Mouse (Mus musculus) myocyte (in vitro differentiated cells): ENCODE data around the gene Btbd11. TPM values are rescaled to one million over a fixed set of nuclear protein-coding genes. Genes with fewer than 3 reads are reported as not detected.

ENCODE experiments used
- H3K27me3 ChIP-seq: one replicate; pipeline ENCODE4 v1.6.1; 2011; ENCODE audit not compliant: control insufficient read depth, insufficient read depth, insufficient read length
- H3K36me3 ChIP-seq: one replicate; pipeline ENCODE4 v1.6.1; 2011; ENCODE audit not compliant: control insufficient read depth, insufficient read depth
- H3K4me2 ChIP-seq: one replicate; pipeline ENCODE4 v1.6.1; 2011; ENCODE audit warnings: low read depth, control low read depth
- H3K4me3 ChIP-seq: one replicate; pipeline ENCODE4 v1.5.1; 2011; ENCODE audit warnings: mild to moderate bottlenecking, control low read depth, moderate library complexity
- H3K79me2 ChIP-seq: one replicate; pipeline ENCODE4 v1.6.1; 2011; ENCODE audit not compliant: control insufficient read depth, insufficient read depth
- H3ac ChIP-seq: one replicate; pipeline ENCODE4 v1.6.1; 2011; ENCODE audit not compliant: control insufficient read depth, insufficient read length
- CEBPB ChIP-seq: IDR thresholded peaks from 2 replicates; pipeline ENCODE4 v1.6.1; 2011; ENCODE audit warnings: mild to moderate bottlenecking, moderate library complexity; ENCODE audit not compliant: poor library complexity, insufficient read depth, severe bottlenecking
- E2F4 ChIP-seq: IDR thresholded peaks from one replicate; pipeline ENCODE4 v1.6.1; 2011; ENCODE audit warnings: mild to moderate bottlenecking, control low read depth, moderate library complexity; ENCODE audit not compliant: insufficient read depth
- MAX ChIP-seq: IDR thresholded peaks from one replicate; pipeline ENCODE4 v1.6.1; 2011; ENCODE audit warnings: low read depth, mild to moderate bottlenecking, control low read depth
- MYOD1 ChIP-seq, 3 experiments: IDR thresholded peaks; one replicate each; pipeline ENCODE4 v1.6.1; 2011; ENCODE audit warnings: control low read depth in 2 of 3, low read depth in 2 of 3, mild to moderate bottlenecking in 2 of 3, moderate library complexity in 1 of 3; ENCODE audit not compliant: insufficient read length in 2 of 3, control insufficient read depth in 1 of 3
- MYOG ChIP-seq, 3 experiments: IDR thresholded peaks; one replicate each; pipeline ENCODE4 v1.6.1; 2011; ENCODE audit warnings: control low read depth in 2 of 3, low read depth in 2 of 3, mild to moderate bottlenecking in 2 of 3; ENCODE audit not compliant: insufficient read length in 2 of 3, control insufficient read depth in 1 of 3, insufficient read depth in 1 of 3
- POLR2A ChIP-seq: IDR thresholded peaks from one replicate; pipeline ENCODE4 v1.6.1; 2011; ENCODE audit warnings: low read depth, mild to moderate bottlenecking, control low read depth, moderate library complexity; ENCODE audit not compliant: insufficient read length
- POLR2AphosphoS2 ChIP-seq: IDR thresholded peaks from one replicate; pipeline ENCODE4 v1.6.1; 2011; ENCODE audit warnings: low read depth, control low read depth; ENCODE audit not compliant: insufficient read length
- REST ChIP-seq: IDR thresholded peaks from one replicate; pipeline ENCODE4 v1.6.1; 2011; ENCODE audit warnings: mild to moderate bottlenecking, control low read depth, moderate library complexity; ENCODE audit not compliant: insufficient read depth, insufficient read length
- SRF ChIP-seq: IDR thresholded peaks from one replicate; pipeline ENCODE4 v1.6.1; 2011; ENCODE audit warnings: low read depth; ENCODE audit not compliant: control insufficient read depth, insufficient read length
- TCF12 ChIP-seq: IDR thresholded peaks from one replicate; pipeline ENCODE4 v1.6.1; 2011; ENCODE audit warnings: mild to moderate bottlenecking, control low read depth; ENCODE audit not compliant: poor library complexity, insufficient read depth, severe bottlenecking
- TCF3 ChIP-seq: IDR thresholded peaks from one replicate; pipeline ENCODE4 v1.6.1; 2011; ENCODE audit warnings: low read depth, control low read depth; ENCODE audit not compliant: insufficient read length
- USF1 ChIP-seq: IDR thresholded peaks from one replicate; pipeline ENCODE4 v1.6.1; 2011; ENCODE audit warnings: low read depth, mild to moderate bottlenecking, control low read depth, moderate library complexity
- polyA plus RNA-seq: library from polyadenylated mRNA; unstranded; fragments of >200 nt; fragmentation: generic; extraction: Trizol; gene quantifications from one replicate; pipeline ENCODE4 v1.2.1, GENCODE M21; 2012; ENCODE audit warnings: missing spikeins

The Btbd11 gene
- polyA plus RNA-seq, 1 experiment, result 6.8 TPM

DNA sequence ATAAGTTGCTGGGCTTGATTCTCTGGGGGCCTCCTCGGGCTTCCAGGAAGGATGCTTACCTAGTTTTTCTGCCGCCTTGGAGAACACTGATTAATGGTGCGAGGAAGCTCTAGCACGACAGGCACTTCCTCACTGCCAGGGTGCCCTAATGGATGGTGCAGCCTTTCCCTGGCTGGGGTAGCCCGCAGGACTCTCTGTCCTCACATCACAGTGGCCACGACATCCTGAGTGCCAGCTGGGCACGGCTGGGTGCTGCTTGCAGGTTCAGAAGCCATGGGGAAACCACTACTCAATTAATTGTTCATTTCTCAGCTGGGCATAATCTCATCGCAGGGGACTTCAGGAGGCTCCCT lies 79.8 kb downstream of the Btbd11 start:
- H3K4me2 ChIP-seq, result no peak overlapping the region
- H3K4me3 ChIP-seq, result no peak overlapping the region
- no peaks in the 10 kb centered on the region for H3K36me3 ChIP-seq
- no peak overlapping the region for H3ac ChIP-seq
- TF ChIP-seq CEBPB, result no peak
- no peak for TF ChIP-seq E2F4
- no peak for TF ChIP-seq REST
- TF ChIP-seq MYOD1 (IDR thresholded peaks at IDR 0.05; ENCODE audit: control insufficient read depth in 1 of 3, insufficient read length in 2 of 3, low read depth in 2 of 3), result no peak
- TF ChIP-seq TCF12, result no peak
- TF ChIP-seq SRF, result no peak
- TF ChIP-seq TCF3, result no peak
- no peak for TF ChIP-seq POLR2A
- TF ChIP-seq MYOG (IDR thresholded peaks at IDR 0.05; ENCODE audit: control insufficient read depth in 1 of 3, insufficient read depth in 1 of 3, insufficient read length in 2 of 3, low read depth in 2 of 3), result no peak
- no peak for TF ChIP-seq USF1
- no peak for TF ChIP-seq MAX
- no peak for TF ChIP-seq POLR2AphosphoS2
- no peaks in the 10 kb centered on the region for H3K27me3 ChIP-seq
- no peaks in the 10 kb centered on the region for H3K79me2 ChIP-seq

DNA sequence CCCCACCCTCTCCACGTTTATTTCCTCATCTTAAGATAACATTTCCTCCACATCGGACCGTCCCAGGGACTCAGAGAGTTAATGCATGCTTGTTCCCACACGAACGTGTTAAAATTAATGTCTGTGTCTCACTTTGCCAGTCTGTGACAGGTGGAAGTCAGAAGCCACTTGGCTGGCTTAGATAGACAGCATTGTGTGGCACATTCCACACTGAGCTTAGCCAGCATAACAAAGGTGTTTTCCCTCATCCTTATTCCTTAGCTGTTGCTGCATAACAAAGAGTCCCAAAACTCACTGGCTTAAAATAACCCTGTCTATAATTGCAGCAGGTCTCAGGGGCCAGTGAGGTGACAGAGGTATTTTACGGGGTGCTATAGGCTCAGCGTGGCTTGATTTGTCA lies 80.8 kb downstream of the Btbd11 start:
- TF ChIP-seq MYOD1 (IDR thresholded peaks at IDR 0.05; ENCODE audit: control insufficient read depth in 1 of 3, insufficient read length in 2 of 3, low read depth in 2 of 3) (peak in 1 of 3 experiments; percentile 40), POLR2AphosphoS2 (no peak)
- no peaks in the 10 kb centered on the region for H3K79me2 ChIP-seq
- no peaks in the 10 kb centered on the region for H3K36me3 ChIP-seq
- no peak overlapping the region for H3ac ChIP-seq
- H3K4me3 ChIP-seq, result no peak overlapping the region
- H3K27me3 ChIP-seq, result no peaks in the 10 kb centered on the region
- no peak overlapping the region for H3K4me2 ChIP-seq

DNA sequence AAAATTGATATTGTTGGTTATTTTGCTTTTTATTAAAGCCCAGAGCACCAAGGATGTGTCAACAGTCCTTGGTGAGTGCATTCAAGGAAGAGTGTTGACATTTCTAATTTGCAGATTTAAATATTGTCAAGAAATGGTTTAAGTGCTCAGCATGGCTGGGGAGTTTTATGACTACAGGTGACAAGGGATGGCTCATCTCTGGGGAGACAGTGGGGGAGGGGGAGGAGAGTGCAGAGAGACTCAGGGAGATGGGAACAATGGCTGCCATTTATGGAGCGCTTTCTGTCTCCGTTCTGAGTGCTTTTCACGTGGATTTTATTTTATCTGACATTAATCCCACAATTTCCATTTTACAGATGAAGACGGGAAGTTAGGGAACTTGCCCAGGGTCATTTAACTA lies 81.9 kb downstream of the Btbd11 start:
- TF ChIP-seq POLR2A, result no peak
- no peak for TF ChIP-seq POLR2AphosphoS2
- TF ChIP-seq E2F4, result no peak
- no peak for TF ChIP-seq TCF3
- no peak for TF ChIP-seq USF1
- no peak for TF ChIP-seq REST
- no peak for TF ChIP-seq MYOG (IDR thresholded peaks at IDR 0.05; ENCODE audit: control insufficient read depth in 1 of 3, insufficient read depth in 1 of 3, insufficient read length in 2 of 3, low read depth in 2 of 3)
- TF ChIP-seq MYOD1 (IDR thresholded peaks at IDR 0.05; ENCODE audit: control insufficient read depth in 1 of 3, insufficient read length in 2 of 3, low read depth in 2 of 3), result no peak
- TF ChIP-seq TCF12, result no peak
- TF ChIP-seq SRF, result no peak
- TF ChIP-seq CEBPB, result no peak
- no peak for TF ChIP-seq MAX
- no peaks in the 10 kb centered on the region for H3K27me3 ChIP-seq
- no peaks in the 10 kb centered on the region for H3K36me3 ChIP-seq
- H3K79me2 ChIP-seq, result no peaks in the 10 kb centered on the region
- H3K4me2 ChIP-seq, result no peak overlapping the region
- H3K4me3 ChIP-seq, result no peak overlapping the region
- no peak overlapping the region for H3ac ChIP-seq

DNA sequence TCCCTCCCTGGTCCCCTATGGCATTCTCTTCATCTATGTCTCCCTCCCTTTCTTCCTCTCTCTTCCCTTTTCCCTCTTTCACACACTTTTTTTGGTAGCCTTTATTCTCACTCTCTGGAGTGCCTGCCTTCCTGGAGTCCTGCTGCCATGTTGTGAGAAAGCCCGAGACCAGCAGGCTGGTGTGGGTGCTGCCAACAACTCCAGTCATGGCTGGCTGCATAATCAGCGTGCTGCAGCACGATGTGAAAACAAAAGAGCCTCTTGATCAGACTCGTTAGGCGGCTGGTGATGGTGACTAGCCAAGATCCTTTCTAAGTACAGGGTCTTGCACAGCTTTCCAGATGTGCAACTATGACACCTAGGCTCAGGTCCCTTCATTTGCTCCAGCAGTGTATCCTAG lies 82.7 kb downstream of the Btbd11 start:
- no peak overlapping the region for H3K4me3 ChIP-seq
- H3K79me2 ChIP-seq, result no peaks in the 10 kb centered on the region
- no peaks in the 10 kb centered on the region for H3K27me3 ChIP-seq
- H3K36me3 ChIP-seq, result no peaks in the 10 kb centered on the region
- H3K4me2 ChIP-seq, result no peak overlapping the region
- TF ChIP-seq MYOD1 (IDR thresholded peaks at IDR 0.05; ENCODE audit: control insufficient read depth in 1 of 3, insufficient read length in 2 of 3, low read depth in 2 of 3) (no peak), SRF (no peak), MYOG (IDR thresholded peaks at IDR 0.05; ENCODE audit: control insufficient read depth in 1 of 3, insufficient read depth in 1 of 3, insufficient read length in 2 of 3, low read depth in 2 of 3) (no peak), MAX (no peak), TCF3 (no peak), POLR2AphosphoS2 (no peak), REST (no peak), POLR2A (no peak), USF1 (no peak), CEBPB (no peak), TCF12 (no peak), E2F4 (no peak)
- no peak overlapping the region for H3ac ChIP-seq

DNA sequence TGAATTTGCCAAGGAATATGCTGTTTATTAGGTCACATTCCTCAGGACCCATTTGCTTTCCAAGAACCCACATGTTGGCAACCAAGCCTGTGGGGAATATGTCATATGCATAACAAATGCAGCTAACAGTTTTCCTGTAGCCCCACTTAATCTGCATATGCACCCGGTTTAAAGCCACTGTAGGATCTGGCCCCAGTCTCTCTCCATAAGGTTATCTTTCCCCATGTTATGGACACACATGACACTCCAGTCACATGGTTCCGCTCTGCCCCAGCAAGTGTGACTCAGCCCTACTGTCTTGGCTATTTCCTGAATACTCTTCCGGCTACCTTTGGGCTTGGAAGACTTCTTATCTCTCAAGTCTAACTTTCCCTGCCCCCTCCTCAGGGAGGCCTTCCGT lies 86.7 kb downstream of the Btbd11 start:
- no peaks in the 10 kb centered on the region for H3K36me3 ChIP-seq
- no peak for TF ChIP-seq MYOD1 (IDR thresholded peaks at IDR 0.05; ENCODE audit: control insufficient read depth in 1 of 3, insufficient read length in 2 of 3, low read depth in 2 of 3)
- no peak for TF ChIP-seq TCF12
- TF ChIP-seq MAX, result no peak
- TF ChIP-seq POLR2AphosphoS2, result no peak
- no peak for TF ChIP-seq REST
- no peak for TF ChIP-seq TCF3
- no peak for TF ChIP-seq E2F4
- TF ChIP-seq POLR2A, result no peak
- no peak for TF ChIP-seq CEBPB
- TF ChIP-seq USF1, result no peak
- TF ChIP-seq SRF, result no peak
- TF ChIP-seq MYOG (IDR thresholded peaks at IDR 0.05; ENCODE audit: control insufficient read depth in 1 of 3, insufficient read depth in 1 of 3, insufficient read length in 2 of 3, low read depth in 2 of 3), result no peak
- no peak overlapping the region for H3K4me3 ChIP-seq
- H3K27me3 ChIP-seq, result no peaks in the 10 kb centered on the region
- H3K4me2 ChIP-seq, result no peak overlapping the region
- H3ac ChIP-seq, result no peak overlapping the region
- H3K79me2 ChIP-seq, result no peaks in the 10 kb centered on the region
